Mouse (Mus musculus) hindbrain, embryonic 14.5 days (tissue): ENCODE measurements around the gene Zfp740. TPM values are rescaled to one million over a fixed set of nuclear protein-coding genes. Genes with fewer than 3 reads are reported as not detected.
A peak's percentile ranks its signal among the peaks of the same experiment; 100 is the strongest.
"Not testable (repeated sequence)": the region's sequence is repeated elsewhere in the genome, so short reads cannot be mapped to it uniquely, and the experiment has no call there.

Experiments
- ATAC-seq: fragments of 200-750 bp; cut with Nextera tagmentation; 2 replicates; pipeline ENCODE4 v1.8.0; 2017; ENCODE audit warnings: moderate number of reproducible peaks, mild to moderate bottlenecking, moderate TSS enrichment, moderate library complexity; ENCODE audit not compliant: low FRiP score
- DNase-seq: peaks from one replicate; pipeline ENCODE4 v3.0.0-alpha.2; 2015; ENCODE audit warnings: low spot score
- H3K27ac ChIP-seq: fragments of 300-500 bp; sonication (generic); 2 replicates; pipeline ENCODE4 v1.5.1; 2014; ENCODE audit warnings: mild to moderate bottlenecking, moderate library complexity
- H3K27me3 ChIP-seq: fragments of 300-500 bp; sonication (generic); 2 replicates; pipeline ENCODE4 v1.6.1; 2014; ENCODE audit warnings: mild to moderate bottlenecking, low read length, mixed read lengths; ENCODE audit not compliant: control insufficient read depth, insufficient read depth
- H3K36me3 ChIP-seq: fragments of 300-500 bp; sonication (generic); replicated peaks from 2 replicates; pipeline ENCODE4 v1.6.1; 2014; ENCODE audit not compliant: control insufficient read depth, insufficient read depth
- H3K4me1 ChIP-seq: fragments of 300-500 bp; sonication (generic); replicated peaks from 2 replicates; pipeline ENCODE4 v1.6.1; 2014; ENCODE audit warnings: antibody characterized with exemption, low read length, mixed read lengths; ENCODE audit not compliant: control insufficient read depth, insufficient read depth
- H3K4me2 ChIP-seq: fragments of 300-500 bp; sonication (generic); replicated peaks from 2 replicates; pipeline ENCODE4 v1.6.1; 2014; ENCODE audit warnings: mild to moderate bottlenecking, moderate library complexity
- H3K4me3 ChIP-seq: fragments of 300-500 bp; sonication (generic); replicated peaks from 2 replicates; pipeline ENCODE4 v1.5.1; 2014; ENCODE audit warnings: mild to moderate bottlenecking, low read length
- H3K9ac ChIP-seq: fragments of 300-500 bp; sonication (generic); 2 replicates; pipeline ENCODE4 v1.6.1; 2014
- H3K9me3 ChIP-seq: fragments of 300-500 bp; sonication (generic); 2 replicates; pipeline ENCODE4 v1.6.1; 2016; ENCODE audit warnings: low read length; ENCODE audit not compliant: control insufficient read depth
- WGBS: fragments of 180-500 bp; shearing (Covaris S2); extraction: QIAGEN DNeasy Blood & Tissue Kit; methylation state at CpG from one replicate; pipeline ENCODE4 v1.1.7; 2014; 5-methylcytosine and 5-hydroxymethylcytosine counted together
- polyA plus RNA-seq: library from polyadenylated mRNA; unstranded; fragments of >200 nt; fragmentation: Nextera tagmentation; extraction: Ambion mirVana; gene quantifications from 2 replicates; pipeline ENCODE4 v1.2.1, GENCODE M21; 2014

Gene Zfp740
- polyA plus RNA-seq, 1 experiment from 2014 or later: 45.4 TPM

- no peaks in the 10 kb centered on the region for H3K4me1 ChIP-seq
- H3K4me2 ChIP-seq: no peak overlapping the region
- no peak overlapping the region for H3K4me3 ChIP-seq
- WGBS: 74% methylated on average over 6 of the region's 6 CpGs
- DNase-seq (no peak), ATAC-seq (no peak)
- no peaks in the 10 kb centered on the region for H3K9me3 ChIP-seq
- no peak overlapping the region for H3K9ac ChIP-seq
- H3K27ac ChIP-seq: no peak overlapping the region
- H3K36me3 ChIP-seq: peaks cover 55% of the 10 kb centered on the region
- no peaks in the 10 kb centered on the region for H3K27me3 ChIP-seq
Observed at GRCm38 (mm10) chr15:102215624-102216023, 12.6 kb downstream of the Zfp740 start.

- WGBS: 82% methylated on average over 16 of the region's 16 CpGs
- H3K9ac ChIP-seq: no peak overlapping the region
- peak; percentile 51; the same call in 1 of the 2 replicates for ATAC-seq
- DNase-seq: no peak
- H3K4me1 ChIP-seq: no peaks in the 10 kb centered on the region
- peaks cover 47% of the 10 kb centered on the region for H3K36me3 ChIP-seq
- no peaks in the 10 kb centered on the region for H3K9me3 ChIP-seq
- H3K4me2 ChIP-seq: no peak overlapping the region
- H3K27ac ChIP-seq: no peak overlapping the region
- no peaks in the 10 kb centered on the region for H3K27me3 ChIP-seq
- no peak overlapping the region for H3K4me3 ChIP-seq
Observed at GRCm38 (mm10) chr15:102216459-102217228, 13.6 kb downstream of the Zfp740 start.

- WGBS: 90% methylated on average over 7 of the region's 7 CpGs
- no peaks in the 10 kb centered on the region for H3K9me3 ChIP-seq
- H3K27me3 ChIP-seq: peaks cover 2% of the 10 kb centered on the region; the same call in 1 of the 2 replicates
- DNase-seq: no peak
- H3K9ac ChIP-seq: no peak overlapping the region
- peaks cover 41% of the 10 kb centered on the region for H3K36me3 ChIP-seq
- ATAC-seq: peak; percentile 31; the same call in 1 of the 2 replicates
- H3K4me1 ChIP-seq: no peaks in the 10 kb centered on the region
- no peak overlapping the region for H3K27ac ChIP-seq
- no peak overlapping the region for H3K4me3 ChIP-seq
- H3K4me2 ChIP-seq: no peak overlapping the region
Observed at GRCm38 (mm10) chr15:102217325-102217724, 14.3 kb downstream of the Zfp740 start.

- WGBS: 61% methylated on average over 10 of the region's 10 CpGs
- H3K4me2 ChIP-seq: no peak overlapping the region
- DNase-seq: no peak
Observed at GRCm38 (mm10) chr15:102222386-102222785, 19.3 kb downstream of the Zfp740 start.

GRCm38 (mm10) chr15:102224186-102224991 lies 21.3 kb downstream of the Zfp740 start:
- ATAC-seq (peak; percentile 83), DNase-seq (peak; percentile 77)
- Histone ChIP-seq H3K27me3 (peaks cover 24% of the 10 kb centered on the region), H3K27ac (no peak overlapping the region), H3K36me3 (no peaks in the 10 kb centered on the region), H3K4me1 (no peaks in the 10 kb centered on the region), H3K9me3 (no peaks in the 10 kb centered on the region), H3K9ac (peak overlapping the region; percentile 39; the same call in 1 of the 2 replicates), H3K4me2 (peak overlapping the region; percentile 66), H3K4me3 (peak overlapping the region; percentile 33)
- WGBS: 5% methylated on average over 42 of the region's 43 CpGs

More at GRCm38 (mm10) chr15:102222386-102222785, 19.3 kb downstream of the Zfp740 start:
- no peak overlapping the region for H3K27ac ChIP-seq
- no peak overlapping the region for H3K4me3 ChIP-seq
- no peaks in the 10 kb centered on the region for H3K36me3 ChIP-seq
- no peaks in the 10 kb centered on the region for H3K9me3 ChIP-seq
- peaks cover 24% of the 10 kb centered on the region for H3K27me3 ChIP-seq
- no peak for ATAC-seq
- no peak overlapping the region for H3K9ac ChIP-seq
- H3K4me1 ChIP-seq: no peaks in the 10 kb centered on the region

GRCm38 (mm10) chr15:102224992-102225617 lies 22.1 kb downstream of the Zfp740 start:
- Histone ChIP-seq H3K4me3 (peak overlapping the region; percentile 33), H3K9ac (0 out of 2 replicates have a peak overlapping the region, but pooled peaks have one; percentile 39), H3K36me3 (no peaks in the 10 kb centered on the region), H3K9me3 (no peaks in the 10 kb centered on the region), H3K27me3 (peaks cover 24% of the 10 kb centered on the region), H3K4me2 (peak overlapping the region; percentile 66), H3K4me1 (no peaks in the 10 kb centered on the region), H3K27ac (no peak overlapping the region)
- DNase-seq (no peak), ATAC-seq (no peak)
- 24% methylated on average over 20 of the region's 21 CpGs for WGBS

GRCm38 (mm10) chr15:102225619-102226018 lies 22.6 kb downstream of the Zfp740 start:
- peaks cover 24% of the 10 kb centered on the region for H3K27me3 ChIP-seq
- not testable (repeated sequence) for H3K36me3 ChIP-seq, H3K4me2 ChIP-seq, H3K4me1 ChIP-seq, H3K9me3 ChIP-seq, ATAC-seq, H3K27ac ChIP-seq, H3K9ac ChIP-seq, H3K4me3 ChIP-seq, DNase-seq
- 71% methylated on average over 6 of the region's 6 CpGs for WGBS

- Histone ChIP-seq H3K36me3 (no peaks in the 10 kb centered on the region), H3K9ac (no peak overlapping the region), H3K27ac (no peak overlapping the region), H3K27me3 (no peaks in the 10 kb centered on the region), H3K9me3 (no peaks in the 10 kb centered on the region), H3K4me1 (no peaks in the 10 kb centered on the region), H3K4me2 (no peak overlapping the region), H3K4me3 (no peak overlapping the region)
- DNase-seq (no peak), ATAC-seq (no peak)
- 82% methylated on average over 17 of the region's 17 CpGs for WGBS
Observed at GRCm38 (mm10) chr15:102230408-102231321, 27.6 kb downstream of the Zfp740 start.
